Mouse (Mus musculus): ENCODE results near the gene Ddx54. TPM values are rescaled to one million over a fixed set of nuclear protein-coding genes. Genes with fewer than 3 reads are reported as not detected.
A peak's percentile ranks its signal among the peaks of the same experiment; 100 is the strongest.

Gene Ddx54
- total RNA-seq, 2 experiments from 2014 or later: 34.4 to 39.5 TPM

- DNase-seq: peak; percentile 100
These were observed 474 bp downstream of the Ddx54 start for GRCm38 (mm10) chr5:120612822-120613604.

GRCm38 (mm10) chr5:120615903-120616302, 3.4 kb downstream of the Ddx54 start:
- DNase-seq: no peak

- no peak for DNase-seq
These were observed 6.2 kb downstream of the Ddx54 start for GRCm38 (mm10) chr5:120618778-120619177.

GRCm38 (mm10) chr5:120619201-120619600, 6.7 kb downstream of the Ddx54 start:
- peak; percentile 60 for DNase-seq

- peak; percentile 88 for DNase-seq
These were observed 8.0 kb downstream of the Ddx54 start for GRCm38 (mm10) chr5:120620375-120621077.

- DNase-seq: no peak
These were observed 8.7 kb downstream of the Ddx54 start for GRCm38 (mm10) chr5:120621078-120621765.

- DNase-seq: no peak
These were observed 9.3 kb downstream of the Ddx54 start for GRCm38 (mm10) chr5:120621846-120622197.

GRCm38 (mm10) chr5:120622198-120622851, 9.8 kb downstream of the Ddx54 start:
- no peak for DNase-seq

GRCm38 (mm10) chr5:120624427-120624826, 11.9 kb downstream of the Ddx54 start:
- DNase-seq: no peak

GRCm38 (mm10) chr5:120626399-120626798, 13.9 kb downstream of the Ddx54 start:
- DNase-seq: no peak

- no peak for DNase-seq
These were observed 15.2 kb downstream of the Ddx54 start for GRCm38 (mm10) chr5:120627515-120628300.

- no peak for DNase-seq
These were observed 16.1 kb downstream of the Ddx54 start for GRCm38 (mm10) chr5:120628624-120629023.

- DNase-seq: no peak
These were observed 18.6 kb downstream of the Ddx54 start for GRCm38 (mm10) chr5:120631128-120631527.

GRCm38 (mm10) chr5:120631892-120632291, 19.4 kb downstream of the Ddx54 start:
- DNase-seq: no peak

GRCm38 (mm10) chr5:120634131-120634530, 21.6 kb downstream of the Ddx54 start, which contains the start of gene Cfap73:
Gene Cfap73 (minus strand): TSS chr5:120634235.
- no peak for DNase-seq

GRCm38 (mm10) chr5:120634860-120635259, 22.3 kb downstream of the Ddx54 start:
- no peak for DNase-seq

- no peak for DNase-seq
These were observed 23.1 kb downstream of the Ddx54 start for GRCm38 (mm10) chr5:120635633-120636032.

GRCm38 (mm10) chr5:120640094-120640493, 27.6 kb downstream of the Ddx54 start:
- DNase-seq: no peak

GRCm38 (mm10) chr5:120643365-120644085, 31.0 kb downstream of the Ddx54 start:
- no peak for DNase-seq

- no peak for DNase-seq
These were observed 31.7 kb downstream of the Ddx54 start for GRCm38 (mm10) chr5:120644227-120644626.

GRCm38 (mm10) chr5:120645851-120646250, 33.3 kb downstream of the Ddx54 start:
- DNase-seq: no peak
